Mouse (Mus musculus) liver, embryonic 11.5 days (tissue): ENCODE results near the gene Eva1b. TPM values are rescaled to one million over a fixed set of nuclear protein-coding genes. Genes with fewer than 3 reads are reported as not detected.
A peak's percentile ranks its signal among the peaks of the same experiment; 100 is the strongest.

Experiments used
- ATAC-seq: fragments of 200-750 bp; cut with Nextera tagmentation; replicated peaks from 2 replicates; pipeline ENCODE4 v1.8.0; 2017; ENCODE audit warnings: moderate number of reproducible peaks, mild to moderate bottlenecking, moderate TSS enrichment, moderate library complexity; ENCODE audit not compliant: low FRiP score
- DNase-seq: peaks from one replicate; pipeline ENCODE4 v3.0.0-alpha.2; 2017; ENCODE audit warnings: low spot score
- H3K27ac ChIP-seq: fragments of 300-500 bp; sonication (generic); 2 replicates; pipeline ENCODE4 v1.5.1; 2014; ENCODE audit warnings: mild to moderate bottlenecking, low read depth, low read length, control low read depth
- H3K27me3 ChIP-seq: fragments of 300-500 bp; sonication (generic); replicated peaks from 2 replicates; pipeline ENCODE4 v1.6.1; 2014; ENCODE audit warnings: low read length, mixed read lengths; ENCODE audit not compliant: control insufficient read depth, insufficient read depth
- H3K36me3 ChIP-seq: fragments of 300-500 bp; sonication (generic); 2 replicates; pipeline ENCODE4 v1.6.1; 2014; ENCODE audit warnings: mild to moderate bottlenecking, low read length, moderate library complexity, mixed read lengths; ENCODE audit not compliant: control insufficient read depth, insufficient read depth
- H3K4me1 ChIP-seq: fragments of 300-500 bp; sonication (generic); replicated peaks from 2 replicates; pipeline ENCODE4 v1.6.1; 2014; ENCODE audit warnings: low read length, mixed read lengths; ENCODE audit not compliant: control insufficient read depth, insufficient read depth
- H3K4me2 ChIP-seq: fragments of 300-500 bp; sonication (generic); 2 replicates; pipeline ENCODE4 v1.6.1; 2014; ENCODE audit warnings: mild to moderate bottlenecking, control low read depth, moderate library complexity
- H3K4me3 ChIP-seq: fragments of 300-500 bp; sonication (generic); 2 replicates; pipeline ENCODE4 v1.5.1; 2014; ENCODE audit warnings: low read depth, low read length, control low read depth
- H3K9ac ChIP-seq: fragments of 300-500 bp; sonication (generic); 2 replicates; pipeline ENCODE4 v1.6.1; 2014; ENCODE audit warnings: low read depth, low read length, control low read depth
- H3K9me3 ChIP-seq: fragments of 300-500 bp; sonication (generic); 2 replicates; pipeline ENCODE4 v1.6.1; 2016; ENCODE audit warnings: low read length, inconsistent platforms, mixed read lengths; ENCODE audit not compliant: control insufficient read depth
- WGBS: fragments of 180-500 bp; shearing (Covaris S2); extraction: QIAGEN DNeasy Blood & Tissue Kit; methylation state at CpG from one replicate; pipeline ENCODE4 v1.1.7; 2014; 5-methylcytosine and 5-hydroxymethylcytosine counted together
- polyA plus RNA-seq: library from polyadenylated mRNA; unstranded; fragments of >200 nt; fragmentation: Nextera tagmentation; extraction: Ambion mirVana; gene quantifications from 2 replicates; pipeline ENCODE4 v1.2.1, GENCODE M21; 2014

Gene Eva1b
- polyA plus RNA-seq, 1 experiment from 2014 or later = 28.1 TPM

DNA sequence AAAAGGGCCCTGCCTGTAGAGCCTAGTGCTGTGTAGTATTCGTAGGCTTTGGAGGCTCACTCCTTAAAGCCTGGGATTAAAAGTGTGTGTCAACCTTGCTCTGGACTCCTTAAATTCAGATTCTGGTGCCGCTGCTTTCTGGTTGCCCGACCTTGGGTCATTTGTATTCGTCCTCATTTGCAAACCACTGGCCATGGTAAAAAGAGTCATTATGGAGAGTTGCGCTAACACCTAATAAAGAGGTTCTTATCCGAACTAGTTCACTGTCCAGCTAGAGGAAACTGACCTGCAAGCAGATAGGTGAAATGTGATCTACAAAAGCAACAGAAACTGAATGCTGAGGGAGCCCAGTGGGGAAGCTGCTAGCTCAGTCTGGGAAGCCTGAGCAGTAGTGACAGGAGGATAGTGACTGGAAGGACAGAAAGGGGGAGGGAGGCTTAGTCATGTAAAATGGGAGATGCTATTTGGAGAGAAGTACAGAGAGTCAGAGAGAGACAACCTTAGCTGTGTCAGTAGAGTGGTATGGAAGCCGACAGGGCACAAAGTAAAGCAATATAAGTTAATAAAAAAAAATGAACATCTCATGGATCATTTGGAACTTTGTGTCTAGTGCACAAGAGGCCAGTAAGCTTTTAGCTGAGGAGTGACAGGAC lies 42.3 kb upstream of the Eva1b start:
- Histone ChIP-seq H3K27ac (no peak overlapping the region), H3K4me2 (peak overlapping the region; percentile 98), H3K9me3 (no peaks in the 10 kb centered on the region), H3K9ac (no peak overlapping the region), H3K36me3 (no peaks in the 10 kb centered on the region), H3K4me1 (peaks cover 62% of the 10 kb centered on the region), H3K27me3 (no peaks in the 10 kb centered on the region), H3K4me3 (peak overlapping the region; percentile 88)
- 67% methylated on average over 7 of the region's 7 CpGs for WGBS
- DNase-seq (no peak), ATAC-seq (no peak)

DNA sequence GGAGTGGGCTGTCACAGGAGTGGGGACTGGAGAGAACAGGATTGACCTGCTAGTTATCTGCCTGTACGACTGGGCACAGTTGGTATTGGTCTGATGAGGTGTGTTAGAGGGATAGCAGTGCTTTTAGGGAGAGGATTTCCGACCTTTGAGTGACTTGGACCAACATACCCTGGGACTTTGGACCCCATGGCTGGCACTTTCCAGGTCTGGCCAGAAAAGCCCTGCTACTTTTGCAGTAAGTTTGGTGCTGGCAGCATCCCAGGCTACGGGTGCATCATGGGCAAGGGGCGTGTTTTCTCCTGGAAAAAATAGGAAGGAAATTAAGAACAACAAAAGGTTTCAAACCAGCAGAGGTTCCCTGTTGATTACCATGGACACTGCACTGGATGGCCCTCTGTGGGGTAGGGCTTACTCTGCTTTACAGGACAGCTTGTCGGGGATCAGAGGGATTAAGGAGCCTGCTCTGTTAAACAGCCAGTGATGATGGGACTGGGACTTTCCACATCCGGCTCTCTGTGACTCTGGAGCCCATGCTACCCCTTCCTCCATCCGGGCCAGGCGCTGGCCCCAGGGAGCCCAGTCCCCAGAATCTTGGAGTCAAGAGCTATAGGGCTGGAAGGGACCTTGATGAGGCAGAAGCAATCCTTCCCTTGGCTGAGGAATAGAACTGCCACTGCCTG lies 39.3 kb upstream of the Eva1b start:
- no peak for DNase-seq
- no peak overlapping the region for H3K9ac ChIP-seq

DNA sequence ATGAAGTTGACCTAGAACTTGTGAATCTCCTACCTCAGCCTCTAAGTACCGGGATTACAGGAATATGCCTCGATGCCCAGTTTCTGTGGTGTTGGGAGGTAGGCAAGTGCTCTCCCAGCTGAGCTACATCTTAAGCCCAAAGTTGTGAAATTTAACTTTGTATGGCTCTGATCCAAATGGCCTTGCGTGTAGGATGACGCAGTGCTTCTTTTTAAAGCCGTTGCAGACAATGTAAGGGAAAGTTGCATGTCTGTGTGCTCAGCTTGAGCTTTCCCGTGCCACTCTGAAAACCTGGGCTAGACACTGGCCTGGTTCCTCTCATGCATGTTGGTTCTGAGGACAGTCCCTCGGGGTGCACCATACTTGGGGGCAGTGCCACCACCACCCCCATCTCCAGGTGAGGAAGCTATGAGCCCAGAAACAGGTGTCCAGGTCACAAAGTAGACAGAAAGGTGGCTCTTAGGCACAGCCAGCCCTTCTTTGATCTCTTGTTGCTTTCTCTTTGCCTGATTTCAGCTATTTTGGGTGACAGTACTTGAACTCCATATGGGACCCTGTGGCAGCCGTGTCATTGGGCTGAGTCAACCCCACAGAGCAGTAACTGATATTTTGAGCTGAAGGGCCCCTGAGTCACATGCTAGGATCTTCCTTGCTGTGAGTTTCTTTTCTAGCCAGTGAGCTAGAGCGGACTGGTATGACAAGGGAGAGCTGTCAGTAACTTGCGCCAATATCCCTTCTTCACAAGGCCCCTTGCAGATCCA lies 37.8 kb upstream of the Eva1b start:
- WGBS = 72% methylated on average over 10 of the region's 10 CpGs
- DNase-seq (no peak), ATAC-seq (0 out of 2 replicates have a peak, but pooled peaks have one; percentile 6)
- H3K27me3 ChIP-seq = no peaks in the 10 kb centered on the region
- H3K36me3 ChIP-seq = no peaks in the 10 kb centered on the region
- peak overlapping the region; percentile 30 for H3K4me2 ChIP-seq
- peaks cover 56% of the 10 kb centered on the region for H3K4me1 ChIP-seq
- no peaks in the 10 kb centered on the region for H3K9me3 ChIP-seq
- H3K9ac ChIP-seq = peak overlapping the region; percentile 31; the same call in 1 of the 2 replicates
- no peak overlapping the region for H3K4me3 ChIP-seq
- H3K27ac ChIP-seq = peak overlapping the region; percentile 69

More for the DNA sequence above, 39.3 kb upstream of the Eva1b start:
- 57% methylated on average over 8 of the region's 8 CpGs for WGBS
- H3K4me2 ChIP-seq = no peak overlapping the region
- no peaks in the 10 kb centered on the region for H3K9me3 ChIP-seq
- H3K27ac ChIP-seq = no peak overlapping the region
- H3K27me3 ChIP-seq = no peaks in the 10 kb centered on the region
- no peak overlapping the region for H3K4me3 ChIP-seq
- ATAC-seq = no peak
- peaks cover 56% of the 10 kb centered on the region for H3K4me1 ChIP-seq
- H3K36me3 ChIP-seq = no peaks in the 10 kb centered on the region

DNA sequence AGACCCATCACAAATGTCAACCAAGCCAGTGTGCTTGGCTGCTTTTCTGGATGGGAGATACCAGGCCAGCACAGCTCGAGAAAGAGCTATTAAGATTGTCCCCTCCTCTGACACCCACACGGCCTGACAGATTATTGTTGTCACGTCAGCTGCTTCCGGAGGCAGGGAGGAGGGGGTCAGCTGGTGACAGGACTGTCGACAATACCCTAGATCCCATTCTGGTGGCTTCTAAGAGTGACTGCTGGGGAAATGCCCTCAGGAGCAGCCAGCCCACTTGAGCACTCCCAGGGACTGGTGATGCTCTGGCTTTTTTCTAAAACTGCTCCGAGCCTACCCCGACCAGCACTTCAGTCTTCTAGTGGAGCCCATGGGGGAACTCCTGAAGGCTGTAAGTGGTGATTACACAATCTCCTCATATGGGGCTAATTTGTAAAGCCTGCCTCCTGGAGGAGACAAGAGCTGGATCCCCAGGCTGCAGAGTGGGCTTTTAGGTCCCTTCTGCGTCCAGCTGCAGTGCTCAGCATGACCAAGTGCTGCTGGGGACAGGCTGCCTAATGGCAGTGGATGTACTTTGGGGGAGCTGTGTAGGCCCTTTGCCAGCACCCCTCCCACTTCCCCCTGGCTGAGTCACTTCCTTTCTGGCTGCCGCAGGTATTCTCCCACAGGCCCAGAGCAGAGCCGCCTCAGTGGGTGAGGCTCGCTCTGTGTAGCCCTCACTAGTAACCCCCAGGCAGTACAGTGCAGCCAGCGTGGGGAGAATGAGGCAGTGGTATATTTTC lies 37.0 kb upstream of the Eva1b start:
- Histone ChIP-seq H3K4me2 (peak overlapping the region; percentile 30), H3K27me3 (no peaks in the 10 kb centered on the region), H3K4me3 (no peak overlapping the region), H3K4me1 (peaks cover 49% of the 10 kb centered on the region), H3K9me3 (no peaks in the 10 kb centered on the region), H3K36me3 (no peaks in the 10 kb centered on the region), H3K9ac (peak overlapping the region; percentile 31; the same call in 1 of the 2 replicates), H3K27ac (peak overlapping the region; percentile 69)
- DNase-seq (peak; percentile 45), ATAC-seq (peak; percentile 42)
- WGBS = 11% methylated on average over 12 of the region's 12 CpGs

DNA sequence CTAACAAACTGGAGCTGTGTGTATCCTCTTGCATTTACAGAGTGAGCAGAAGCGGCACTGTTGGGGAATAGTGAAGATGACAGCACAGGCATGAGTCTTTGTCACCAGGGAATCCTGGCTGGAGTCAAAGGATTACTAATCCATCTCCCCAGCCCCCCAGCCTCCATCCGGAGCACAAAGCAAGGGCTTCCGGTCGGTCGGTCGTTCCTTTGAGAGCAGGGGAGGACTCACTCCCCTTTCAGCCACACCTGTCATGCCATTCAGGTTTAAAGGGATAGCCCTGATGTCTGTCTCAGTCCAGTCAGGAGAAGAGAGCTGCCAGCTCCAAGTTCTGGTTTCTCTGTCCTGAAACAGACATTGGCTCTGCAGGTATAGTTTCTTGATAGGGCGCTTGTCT lies 36.4 kb upstream of the Eva1b start:
- Histone ChIP-seq H3K27ac (peak overlapping the region; percentile 69), H3K36me3 (no peaks in the 10 kb centered on the region), H3K27me3 (no peaks in the 10 kb centered on the region), H3K9ac (0 out of 2 replicates have a peak overlapping the region, but pooled peaks have one; percentile 31), H3K4me2 (peak overlapping the region; percentile 30), H3K4me1 (peaks cover 53% of the 10 kb centered on the region), H3K9me3 (no peaks in the 10 kb centered on the region), H3K4me3 (no peak overlapping the region)
- no peak for DNase-seq
- WGBS = 30% methylated on average over 7 of the region's 7 CpGs
- no peak for ATAC-seq

DNA sequence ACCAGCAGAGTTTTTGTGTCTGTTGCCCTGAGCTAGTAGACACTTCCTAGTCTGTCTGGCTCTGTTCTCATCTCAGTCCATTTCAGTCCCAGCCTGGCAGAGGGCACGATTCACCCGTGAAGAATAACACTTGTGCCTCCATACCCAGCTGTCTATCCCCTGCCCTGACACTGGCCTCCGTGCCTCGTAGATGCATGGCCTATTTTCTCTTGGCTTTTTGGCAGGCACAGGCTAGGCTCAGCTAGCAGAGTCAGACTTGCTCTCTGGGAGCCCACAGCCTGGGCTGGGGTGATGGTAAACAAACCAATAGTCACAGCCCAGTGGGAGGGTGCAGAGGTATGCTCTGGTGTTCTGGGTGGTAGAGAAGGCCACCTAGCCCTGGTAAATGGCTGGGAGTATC lies 34.3 kb upstream of the Eva1b start:
- no peaks in the 10 kb centered on the region for H3K36me3 ChIP-seq
- no peak overlapping the region for H3K4me3 ChIP-seq
- no peak overlapping the region for H3K27ac ChIP-seq
- H3K4me1 ChIP-seq = peaks cover 43% of the 10 kb centered on the region
- DNase-seq (no peak), ATAC-seq (no peak)
- no peaks in the 10 kb centered on the region for H3K27me3 ChIP-seq
- no peaks in the 10 kb centered on the region for H3K9me3 ChIP-seq
- no peak overlapping the region for H3K9ac ChIP-seq
- 79% methylated on average over 4 of the region's 4 CpGs for WGBS
- H3K4me2 ChIP-seq = no peak overlapping the region

DNA sequence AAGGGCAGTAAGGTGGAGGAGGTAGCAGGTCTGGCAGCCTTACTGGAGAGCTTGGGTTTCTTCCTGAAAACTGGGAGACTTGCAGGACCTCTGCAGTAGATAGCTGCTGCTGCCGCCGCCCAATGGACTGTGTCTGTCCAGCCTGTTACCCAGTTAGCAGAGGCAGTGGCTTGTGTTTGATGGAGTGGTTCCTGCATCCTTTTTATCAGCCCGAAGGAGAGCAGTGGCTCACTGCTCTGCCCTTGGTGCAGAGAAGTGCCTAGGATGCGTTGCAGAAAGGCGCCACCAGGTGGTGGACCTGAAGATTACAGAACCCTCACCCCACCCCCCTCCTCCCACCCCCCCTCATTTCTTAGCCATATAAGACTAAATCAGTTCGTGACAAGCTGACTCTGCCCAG lies 33.6 kb upstream of the Eva1b start:
- no peak for ATAC-seq
- no peak overlapping the region for H3K27ac ChIP-seq
- H3K4me1 ChIP-seq = peaks cover 36% of the 10 kb centered on the region

DNA sequence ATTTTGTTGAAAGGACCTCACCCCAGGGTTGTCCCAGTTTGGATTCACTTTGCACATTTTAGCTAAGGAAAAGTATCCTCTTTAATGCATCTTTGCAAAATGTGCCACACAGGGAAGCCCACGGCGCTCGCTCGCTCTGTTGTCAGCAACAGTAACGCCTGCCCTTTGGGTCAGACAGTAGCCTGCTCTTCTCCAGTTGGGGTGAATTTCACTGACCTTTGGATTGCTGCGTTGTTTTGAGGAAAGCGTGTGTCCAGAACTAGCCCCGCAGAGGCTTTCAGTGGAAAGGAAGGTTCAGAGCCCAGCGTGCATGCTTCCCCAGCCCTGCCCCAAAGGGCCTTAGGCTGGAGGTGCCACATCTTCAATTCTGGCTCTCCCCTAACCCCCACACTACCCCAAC lies 32.1 kb upstream of the Eva1b start:
- Histone ChIP-seq H3K27me3 (no peaks in the 10 kb centered on the region), H3K4me1 (peaks cover 23% of the 10 kb centered on the region), H3K4me2 (no peak overlapping the region), H3K9ac (no peak overlapping the region), H3K27ac (no peak overlapping the region), H3K36me3 (no peaks in the 10 kb centered on the region), H3K4me3 (no peak overlapping the region), H3K9me3 (no peaks in the 10 kb centered on the region)
- no peak for ATAC-seq
- DNase-seq = no peak
- WGBS = 84% methylated on average over 9 of the region's 9 CpGs

More for the DNA sequence above, 33.6 kb upstream of the Eva1b start:
- no peaks in the 10 kb centered on the region for H3K9me3 ChIP-seq
- no peak overlapping the region for H3K4me2 ChIP-seq
- DNase-seq = peak; percentile 51
- no peak overlapping the region for H3K4me3 ChIP-seq
- H3K36me3 ChIP-seq = no peaks in the 10 kb centered on the region
- no peaks in the 10 kb centered on the region for H3K27me3 ChIP-seq
- WGBS = 17% methylated on average over 6 of the region's 6 CpGs
- no peak overlapping the region for H3K9ac ChIP-seq
